Mouse (Mus musculus): ENCODE data around the gene Phrf1.

Gene Phrf1

DNA sequence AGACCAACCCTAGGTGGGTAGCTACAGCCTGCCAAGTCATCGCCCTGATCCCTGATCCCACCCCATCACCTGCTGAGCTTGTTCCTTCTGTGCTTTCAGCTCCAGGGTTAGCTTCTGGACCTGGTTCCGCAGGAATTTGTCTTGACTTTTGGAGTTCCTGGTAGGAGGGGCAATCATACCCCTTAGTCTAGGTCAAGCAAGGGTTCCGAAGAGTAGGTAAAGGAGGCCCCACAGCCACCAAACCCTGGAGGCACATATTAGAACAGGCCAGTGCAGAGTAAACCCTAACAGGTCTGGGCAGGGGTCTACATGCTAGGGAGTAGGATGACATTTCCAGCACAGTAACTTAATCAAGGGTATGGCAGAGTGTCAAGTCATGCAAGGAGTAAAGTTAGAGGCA, 15.5 kb upstream of the Phrf1 start:
- DNase-seq (ENCODE audit: low read depth, low spot score), result no peak

DNA sequence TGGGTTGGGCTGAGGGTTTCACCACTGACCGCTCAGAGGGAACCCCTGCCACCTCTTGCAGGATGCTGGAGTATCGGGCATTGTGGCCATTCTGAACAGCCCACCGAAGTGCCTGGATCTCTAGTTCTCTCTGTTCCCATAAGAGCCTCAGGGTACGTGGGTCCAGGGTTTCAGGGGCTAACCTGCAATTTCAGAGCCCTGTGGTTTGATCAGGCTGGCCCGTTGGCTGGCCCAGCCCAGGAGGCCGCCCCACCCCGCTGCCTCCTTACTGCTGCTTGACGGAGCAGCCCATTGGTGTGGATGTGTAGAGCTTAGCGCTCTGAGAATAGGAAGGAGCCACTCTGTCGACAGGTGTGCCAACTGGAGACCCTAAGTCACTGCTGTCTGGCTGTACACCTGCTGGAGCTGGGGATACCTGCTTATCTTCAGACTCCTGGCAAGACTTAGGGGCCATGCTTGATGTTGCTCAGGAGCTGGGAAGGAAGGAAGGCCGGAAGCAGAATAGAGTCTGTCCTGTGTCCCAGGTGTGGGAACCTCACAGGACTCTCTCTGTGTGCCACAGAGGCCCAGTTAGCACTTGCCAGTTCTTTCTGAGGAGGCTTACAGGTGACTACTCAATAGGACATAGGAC, 14.9 kb upstream of the Phrf1 start, which contains the start of gene Lmntd2:
TSS of gene Lmntd2 (minus strand) at position 476 of the 631 bp plus-strand sequence.
- no peak for DNase-seq (ENCODE audit: low read depth, low spot score)

DNA sequence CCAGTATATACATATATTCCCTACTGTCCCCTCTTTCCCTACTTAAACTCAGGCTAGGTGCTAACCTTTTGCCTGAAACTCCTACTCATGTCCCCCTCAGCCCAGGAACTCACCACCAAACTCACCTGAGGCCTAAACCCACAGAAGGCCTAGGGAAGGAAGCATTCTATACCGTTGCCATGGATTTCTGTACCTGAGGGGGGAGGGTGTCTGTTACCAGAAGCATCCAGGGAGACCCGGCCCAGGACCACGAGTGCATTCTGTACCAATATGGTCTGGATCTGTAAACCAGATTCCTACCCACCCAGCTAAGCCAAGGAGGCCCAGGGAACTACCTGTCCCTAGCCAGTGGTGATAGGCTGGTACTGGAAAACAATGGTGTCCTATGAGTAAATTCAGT, 14.3 kb upstream of the Phrf1 start:
- DNase-seq (ENCODE audit: low read depth, low spot score), result no peak

DNA sequence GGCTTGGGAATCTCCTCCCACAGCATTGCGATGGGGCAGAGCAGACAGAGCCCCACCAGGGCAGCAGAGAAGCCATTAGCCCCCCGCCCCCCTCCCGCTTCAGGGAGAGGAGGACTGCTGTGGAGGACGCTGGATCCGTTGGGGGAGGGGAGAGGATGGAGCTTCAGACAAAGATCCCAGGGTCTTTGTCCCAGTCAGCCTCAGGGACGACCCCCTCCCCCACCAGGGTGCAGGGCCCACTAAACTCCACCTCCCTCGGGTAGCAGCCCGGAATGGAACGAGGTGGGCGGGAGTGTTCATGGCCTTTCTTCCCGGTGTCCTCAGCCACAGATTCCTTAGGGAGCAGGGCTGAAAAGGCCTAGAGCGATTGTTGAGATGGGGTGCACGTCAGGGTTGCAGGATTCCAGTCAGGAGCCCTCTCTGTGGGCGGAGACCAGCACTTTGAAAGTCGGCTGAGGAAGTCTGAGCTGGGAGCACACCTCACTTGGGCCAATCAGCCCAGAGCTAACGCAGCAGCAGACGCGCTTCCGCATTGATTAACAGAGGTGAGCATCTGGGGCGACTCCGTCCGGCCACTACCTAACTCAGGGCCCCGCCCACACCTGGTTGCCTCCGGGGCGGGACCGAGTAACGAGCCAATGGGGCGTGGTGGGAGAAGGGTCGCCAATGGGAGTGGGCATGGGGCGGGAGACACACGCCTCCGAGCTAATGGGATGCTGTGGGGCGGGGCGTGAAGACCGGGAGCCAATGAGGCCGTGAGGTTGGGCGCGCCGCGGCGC, 13.3 kb upstream of the Phrf1 start, which contains the start of gene Rassf7:
TSS of gene Rassf7 (plus strand) at position 760 of the 779 bp plus-strand sequence.
- peak; percentile 100 for DNase-seq (ENCODE audit: low read depth, low spot score)

DNA sequence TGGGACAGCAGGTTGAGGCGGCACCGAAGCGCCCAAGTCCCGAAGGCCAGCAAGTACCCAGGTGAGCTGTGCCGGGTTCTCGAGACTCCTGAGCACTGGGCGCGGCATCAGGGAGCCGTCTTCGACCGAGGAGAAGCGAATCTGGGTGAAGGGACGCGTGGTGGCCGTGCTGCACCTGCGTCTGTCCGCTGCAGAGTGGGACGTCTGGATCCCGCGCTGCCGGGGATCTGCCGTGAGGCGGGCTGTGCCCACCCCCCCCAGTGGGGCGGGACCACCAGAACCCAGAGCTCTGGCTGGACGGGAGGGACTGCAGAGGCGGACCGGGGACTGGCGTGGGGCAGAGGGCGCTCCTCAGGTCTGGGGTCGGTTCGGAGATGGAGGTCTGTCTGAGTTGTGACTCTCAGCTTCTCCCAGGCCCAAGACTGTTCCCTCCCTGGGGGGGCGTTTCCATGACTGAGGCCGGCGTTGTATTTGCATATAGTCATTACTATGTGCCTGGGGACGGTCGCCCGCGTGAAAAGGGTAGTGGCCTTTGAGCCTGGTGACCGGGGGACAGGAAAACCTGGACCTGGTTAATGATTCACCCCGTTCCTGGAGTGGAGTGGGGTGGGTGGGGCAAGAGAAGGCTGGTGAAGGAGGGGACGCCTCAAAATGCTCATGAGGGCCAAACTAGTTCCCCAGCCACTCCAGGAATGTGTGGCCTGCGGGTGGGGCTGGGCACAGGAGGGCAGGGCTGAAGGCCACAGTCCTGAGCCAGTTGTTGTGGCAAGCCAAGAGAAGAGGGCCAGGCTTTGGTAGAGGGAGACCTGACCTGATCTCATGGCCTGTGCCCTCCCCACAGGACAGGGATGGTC, 12.5 kb upstream of the Phrf1 start:
- DNase-seq (ENCODE audit: low read depth, low spot score), result peak; percentile 83

DNA sequence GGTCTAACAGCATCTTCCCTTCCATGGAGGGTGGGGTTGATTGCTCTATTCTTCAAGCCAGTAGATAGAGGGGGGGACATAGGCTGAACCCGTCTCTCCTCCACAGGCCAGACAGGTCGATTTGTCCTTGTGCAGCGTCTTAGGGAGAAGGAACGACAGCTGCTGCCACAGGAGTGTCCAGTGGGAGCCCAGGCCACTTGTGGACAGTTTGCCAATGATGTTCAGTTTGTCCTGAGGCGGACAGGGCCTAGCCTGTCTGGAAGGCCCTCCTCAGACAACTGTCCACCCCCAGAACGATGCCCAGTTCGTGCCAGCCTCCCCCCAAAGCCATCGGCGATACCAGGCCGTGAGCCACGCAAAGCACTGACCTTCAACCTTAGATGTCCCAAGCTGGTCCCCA, 11.7 kb upstream of the Phrf1 start:
- DNase-seq (ENCODE audit: low read depth, low spot score), result no peak

DNA sequence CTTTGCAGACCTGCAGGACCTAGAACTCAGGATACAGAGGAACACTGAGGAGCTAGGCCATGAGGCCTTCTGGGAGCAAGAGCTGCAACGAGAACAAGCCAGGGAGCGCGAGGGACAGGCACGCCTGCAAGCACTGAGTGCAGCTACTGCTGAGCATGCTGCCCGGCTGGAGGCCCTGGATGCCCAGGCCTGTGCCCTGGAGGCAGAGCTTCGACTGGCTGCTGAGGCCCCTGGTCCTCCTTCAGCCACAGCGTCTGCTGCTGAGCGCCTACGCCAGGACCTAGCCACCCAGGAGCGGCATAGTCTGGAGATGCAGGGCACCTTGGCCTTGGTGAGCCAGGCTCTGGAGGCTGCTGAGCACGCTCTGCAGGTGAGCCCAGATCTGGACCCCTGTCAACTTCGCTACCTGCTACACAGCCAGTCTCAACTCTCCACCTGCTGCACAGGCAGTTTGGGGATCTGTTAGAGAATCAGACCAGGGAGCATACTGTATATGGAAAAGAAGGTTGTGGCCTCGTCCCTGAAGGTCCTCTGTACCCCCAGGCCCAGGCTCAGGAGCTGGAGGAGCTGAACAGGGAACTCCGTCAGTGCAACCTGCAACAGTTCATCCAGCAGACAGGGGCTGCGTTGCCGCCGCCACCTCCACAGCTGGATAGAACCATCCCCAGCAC, 11.1 kb upstream of the Phrf1 start:
- no peak for DNase-seq (ENCODE audit: low read depth, low spot score)

DNA sequence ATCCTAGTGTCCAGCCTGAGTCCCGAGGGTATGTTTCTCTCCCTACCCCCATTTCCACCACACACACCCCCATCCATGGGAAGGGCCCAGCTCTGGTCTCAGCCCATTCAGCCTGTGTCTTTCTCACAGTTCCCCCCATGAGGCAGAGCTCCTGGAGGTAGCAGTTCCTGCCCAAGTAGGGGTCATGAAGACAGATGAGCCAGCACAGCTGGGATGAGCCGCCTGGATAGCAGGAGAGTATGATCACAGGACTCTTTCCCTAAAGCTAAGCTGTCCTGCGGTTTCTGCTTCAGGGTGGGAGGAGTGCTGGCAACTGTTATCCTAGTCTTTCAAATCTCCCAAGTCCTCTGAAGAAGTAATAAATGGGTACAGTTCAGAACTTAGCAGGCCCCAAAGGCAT, 10.4 kb upstream of the Phrf1 start:
- DNase-seq (ENCODE audit: low read depth, low spot score), result no peak

DNA sequence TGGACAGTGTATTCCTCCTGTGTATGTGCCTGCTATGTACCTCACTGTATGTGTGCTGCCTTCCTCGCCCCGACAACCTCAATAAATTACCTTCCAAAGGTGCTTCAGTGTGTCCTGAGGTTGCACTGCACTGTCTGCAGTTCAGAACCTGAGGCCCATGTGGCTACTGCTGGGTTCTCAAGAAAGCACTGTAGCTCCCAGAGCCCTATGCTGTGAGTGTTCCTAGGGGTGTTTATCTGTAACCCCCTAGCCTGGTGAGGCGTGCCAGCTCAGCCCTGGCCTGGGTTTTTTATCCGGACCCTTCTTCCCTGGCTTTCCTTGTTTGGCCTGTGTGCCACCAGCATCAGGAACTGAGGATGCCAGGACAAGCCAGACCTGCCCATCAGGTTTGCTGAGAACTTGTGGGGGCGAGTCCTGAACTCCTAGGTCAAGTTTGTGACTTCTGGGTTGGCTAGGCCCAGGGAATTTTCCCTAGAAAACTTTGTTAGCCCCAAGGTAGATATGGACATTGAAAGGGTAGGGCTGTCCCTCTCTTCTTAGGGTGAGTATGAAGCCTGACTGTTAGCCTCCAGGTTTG, 9.9 kb upstream of the Phrf1 start:
- DNase-seq (ENCODE audit: low read depth, low spot score), result no peak

DNA sequence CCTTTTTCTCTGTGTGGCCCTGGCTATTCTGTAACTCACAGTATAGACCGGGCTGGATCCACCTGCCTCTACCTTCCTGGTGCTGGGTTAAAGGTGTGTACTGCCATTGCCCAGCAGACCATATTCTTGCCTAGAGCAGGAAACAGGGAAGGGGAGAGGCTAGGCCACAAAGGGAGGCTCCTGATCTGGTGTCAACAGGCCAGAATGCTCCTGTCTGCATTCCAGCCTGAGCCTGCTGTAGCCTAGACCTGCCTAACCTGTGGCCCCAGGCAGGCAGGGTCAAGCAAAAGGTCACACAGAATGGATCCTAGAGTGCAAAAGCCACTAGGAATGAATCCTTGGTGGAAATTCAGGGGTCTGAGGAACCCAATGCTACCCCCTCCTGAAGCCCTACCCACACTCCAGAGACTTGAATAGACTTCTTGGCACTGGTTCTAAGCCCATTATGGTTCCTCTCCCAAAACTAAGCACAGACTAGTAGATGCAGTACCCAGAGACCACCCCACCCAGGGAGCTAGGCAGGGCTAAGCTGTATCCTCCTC, 9.0 kb upstream of the Phrf1 start:
- peak; percentile 62 for DNase-seq (ENCODE audit: low read depth, low spot score)

DNA sequence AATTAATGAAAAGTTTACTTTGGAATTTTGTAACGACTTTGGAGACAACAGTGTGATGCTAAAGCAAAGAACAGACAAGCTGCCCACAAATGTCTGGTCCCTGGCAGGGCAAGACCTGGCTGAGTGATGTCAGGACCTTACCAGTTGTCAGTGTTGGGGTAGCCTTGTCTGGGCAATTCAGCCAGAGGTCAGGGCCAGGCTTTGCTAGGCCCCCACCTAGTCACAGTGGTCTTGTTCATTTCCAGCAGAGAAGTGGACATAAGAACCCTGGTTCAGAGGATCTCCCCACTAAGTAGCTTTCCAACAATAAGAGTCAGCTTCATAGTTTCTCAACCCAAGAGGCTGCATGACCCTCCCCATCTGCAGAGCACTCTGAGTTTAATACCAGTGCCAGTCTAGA, 8.2 kb upstream of the Phrf1 start:
- no peak for DNase-seq (ENCODE audit: low read depth, low spot score)

DNA sequence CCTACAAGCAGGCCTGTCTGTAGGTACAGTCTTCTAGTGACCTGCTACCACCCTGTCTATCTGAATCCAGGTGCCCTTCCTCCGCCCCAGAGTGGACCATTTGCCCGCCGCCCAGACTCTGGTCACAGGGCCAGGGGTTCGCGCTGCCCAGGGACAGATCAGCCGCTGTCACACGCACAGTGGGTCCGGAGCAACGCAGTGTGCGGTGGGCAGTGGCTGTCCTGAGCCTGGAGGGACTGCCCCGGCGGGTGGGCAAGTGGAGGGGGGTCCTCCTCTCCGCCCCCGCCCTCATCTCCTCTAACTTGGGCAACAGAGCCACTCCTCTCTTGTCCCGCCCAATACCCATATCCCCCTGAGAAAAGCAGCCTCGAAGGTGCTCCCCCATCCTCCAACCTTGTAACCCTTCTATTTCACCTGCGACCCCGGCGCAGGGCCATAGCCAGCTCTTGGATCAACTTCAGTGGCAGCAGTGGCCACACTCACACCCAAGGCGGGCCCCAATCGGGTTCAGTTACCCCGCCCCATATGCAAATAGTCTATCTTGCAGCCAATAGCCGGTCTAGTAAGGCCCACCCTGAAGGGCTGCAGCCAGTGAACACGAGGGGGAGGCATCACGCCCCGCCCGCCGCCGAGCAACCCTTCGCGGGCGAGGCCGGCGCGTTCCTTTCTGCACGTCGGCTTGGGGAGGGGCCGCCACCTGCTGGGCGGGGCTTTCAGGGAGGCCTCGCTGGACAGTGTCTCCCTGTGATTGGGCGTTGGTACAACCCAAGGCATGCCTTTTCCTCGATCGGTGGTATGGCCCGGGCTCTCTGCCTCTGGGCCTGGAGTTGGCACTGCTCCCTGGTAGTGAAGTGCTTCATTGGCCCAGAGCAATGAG, 7.1 kb upstream of the Phrf1 start:
- peak; percentile 99 for DNase-seq (ENCODE audit: low read depth, low spot score)

DNA sequence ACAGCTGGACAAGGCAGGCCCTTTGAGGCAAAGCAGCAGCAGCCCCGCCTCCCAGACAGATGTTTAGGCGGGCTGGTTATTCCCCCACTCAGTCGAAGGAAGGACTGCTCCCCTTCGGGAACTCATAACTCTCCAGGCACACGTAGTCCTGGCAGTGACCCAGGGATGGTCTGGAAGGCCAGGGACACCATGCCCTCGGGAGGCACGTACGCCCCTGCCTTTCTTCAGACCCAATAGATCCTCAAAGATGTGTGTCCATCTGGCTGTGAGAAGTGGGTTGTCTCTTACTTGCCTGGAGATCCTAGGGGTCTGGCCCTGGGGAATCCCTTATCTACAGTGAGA, 6.5 kb upstream of the Phrf1 start:
- DNase-seq (ENCODE audit: low read depth, low spot score), result no peak

DNA sequence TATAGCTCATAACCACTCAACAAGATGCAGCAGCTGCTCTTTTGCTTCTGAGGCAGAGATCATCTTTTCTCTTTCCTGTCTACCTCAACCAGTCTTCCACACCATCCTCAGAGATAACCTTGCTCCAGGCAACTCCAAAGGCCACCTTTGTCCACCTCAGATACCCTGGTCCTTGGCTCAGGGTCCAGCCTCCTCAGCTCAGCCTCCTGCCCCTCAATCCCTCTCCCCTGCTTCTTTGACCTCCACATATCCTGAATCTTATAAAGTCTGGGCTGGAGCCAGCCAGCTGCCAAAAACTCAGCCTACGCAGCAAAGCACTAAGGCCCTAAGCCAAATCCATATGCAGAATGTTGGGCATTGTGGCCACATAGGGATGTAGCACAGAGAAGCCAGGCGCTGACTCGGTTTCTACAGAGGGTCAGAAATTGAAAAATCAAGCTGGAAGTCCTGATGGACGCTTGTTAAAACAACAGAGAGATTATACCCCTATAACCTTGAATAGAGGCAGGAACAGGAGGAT, 5.8 kb upstream of the Phrf1 start:
- no peak for DNase-seq (ENCODE audit: low read depth, low spot score)

DNA sequence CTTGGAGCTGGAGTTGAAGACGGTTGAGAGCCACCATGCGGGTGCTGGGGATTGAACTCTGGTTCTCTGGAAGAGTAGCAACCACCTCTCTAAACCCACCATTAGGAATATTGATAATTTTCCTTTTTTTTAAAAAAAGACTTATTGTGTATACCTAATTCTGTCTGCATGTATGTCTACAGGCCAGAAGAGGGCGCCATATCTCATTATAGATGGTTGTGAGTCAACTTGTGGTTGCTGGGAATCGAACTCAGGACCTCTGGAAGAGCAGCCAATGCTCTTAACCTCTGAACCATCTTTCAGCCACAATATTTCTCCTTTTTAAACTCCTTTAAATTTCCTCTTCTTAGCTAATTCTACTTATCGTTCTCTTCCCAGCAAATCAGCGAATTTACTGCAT, 2.0 kb upstream of the Phrf1 start:
- peak; percentile 48 for DNase-seq (ENCODE audit: low read depth, low spot score)

DNA sequence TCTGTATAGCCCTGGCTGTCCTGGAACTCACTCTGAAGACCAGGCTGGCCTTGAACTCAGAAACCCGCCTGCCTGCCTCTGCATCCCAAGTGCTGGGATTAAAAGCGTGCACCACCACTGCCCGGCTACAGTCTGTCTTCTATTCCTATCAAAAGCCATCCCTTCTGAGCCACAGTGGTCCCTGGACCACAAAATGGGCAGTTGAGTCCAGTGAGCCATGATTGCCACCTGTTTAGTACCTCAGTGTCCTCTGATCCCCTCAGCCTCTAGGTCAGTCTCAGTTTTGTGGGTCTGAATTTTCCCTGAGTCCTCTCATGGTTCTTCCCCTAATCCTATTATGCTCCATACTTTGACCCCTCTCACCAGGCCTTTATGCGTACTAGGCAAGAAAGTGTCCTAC, 788 bp upstream of the Phrf1 start:
- DNase-seq (ENCODE audit: low read depth, low spot score), result no peak

DNA sequence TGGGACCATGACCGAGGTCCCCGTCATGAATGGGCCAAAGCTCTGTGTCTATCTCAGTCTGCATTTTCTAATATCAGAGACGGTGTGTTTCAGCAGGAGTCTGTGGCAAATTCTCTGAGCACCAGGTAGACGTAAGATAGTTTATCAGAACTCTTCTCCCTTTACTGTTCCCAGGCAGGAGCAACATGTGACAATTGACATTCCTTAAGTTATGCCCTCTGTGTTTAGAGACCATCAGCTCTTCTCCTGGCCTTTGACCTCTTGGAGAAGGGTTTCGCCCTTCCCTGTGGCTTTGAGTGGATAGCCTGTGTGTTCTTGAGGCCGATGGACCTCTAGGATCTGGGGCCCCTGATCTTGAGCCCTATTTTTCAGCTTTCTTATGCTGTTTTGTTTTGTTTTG, 1.1 kb downstream of the Phrf1 start:
- DNase-seq (ENCODE audit: low read depth, low spot score), result no peak

DNA sequence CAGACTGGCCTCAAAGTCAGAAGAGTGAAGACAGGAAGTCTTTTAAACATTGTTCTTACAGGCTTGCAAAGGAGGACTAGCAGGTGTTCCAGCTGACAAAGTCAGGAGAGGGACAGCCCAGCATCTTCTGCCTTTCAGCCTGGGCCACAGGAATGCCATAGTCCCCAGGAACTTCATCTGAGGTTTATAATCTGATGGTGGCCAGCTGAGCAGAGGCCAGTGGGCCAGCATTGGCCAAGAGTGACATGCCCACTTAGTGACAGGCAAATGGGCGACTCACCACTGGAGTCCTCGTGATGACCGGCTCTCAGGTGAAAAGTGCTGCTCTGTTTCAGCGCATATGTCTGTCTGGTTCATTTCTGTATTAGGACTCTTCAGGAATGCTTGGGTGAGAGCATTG, 2.0 kb downstream of the Phrf1 start:
- no peak for DNase-seq (ENCODE audit: low read depth, low spot score)

DNA sequence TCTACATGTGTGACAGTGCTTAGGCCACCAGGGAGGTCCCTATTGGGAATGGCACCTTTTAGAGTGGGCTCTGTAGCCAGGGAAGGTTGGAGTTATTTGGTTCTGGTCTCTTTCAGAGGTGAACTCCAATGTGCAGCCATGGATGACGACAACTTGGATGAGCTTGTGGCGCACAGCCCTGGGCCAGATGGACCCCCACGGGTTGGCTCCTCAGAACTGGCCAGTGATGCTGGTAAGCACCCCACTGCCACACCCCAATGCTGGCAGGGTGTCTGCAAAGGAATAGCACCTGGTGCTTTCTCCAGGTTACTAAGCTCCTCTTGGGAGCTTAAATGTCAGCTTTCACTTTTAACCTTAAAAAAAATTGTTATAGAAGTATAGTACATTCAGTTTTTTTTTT, 2.5 kb downstream of the Phrf1 start:
- no peak for DNase-seq (ENCODE audit: low read depth, low spot score)

DNA sequence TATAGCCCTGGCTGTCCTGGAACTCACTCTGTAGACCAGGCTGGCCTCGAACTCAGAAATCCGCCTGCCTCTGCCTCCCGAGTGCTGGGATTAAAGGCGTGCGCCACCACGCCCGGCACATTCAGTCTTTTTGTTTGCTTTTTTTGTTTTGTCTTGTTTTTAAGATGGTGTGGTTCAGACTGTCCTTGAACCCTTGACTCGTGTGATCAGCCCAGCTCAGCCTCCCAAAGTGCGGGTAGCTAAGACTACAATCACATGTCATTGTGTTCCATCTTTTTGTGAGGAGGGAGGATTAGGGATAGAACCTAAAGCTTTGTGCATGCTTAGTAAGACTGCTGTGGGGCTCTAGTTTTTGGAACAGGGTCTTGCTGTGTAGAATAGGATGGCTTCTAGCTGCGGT, 3.0 kb downstream of the Phrf1 start:
- DNase-seq (ENCODE audit: low read depth, low spot score), result peak; percentile 70

All from ZHBTc4 (cell line).